Mouse (Mus musculus): ENCODE measurements around the gene Gm20605. TPM values are rescaled to one million over a fixed set of nuclear protein-coding genes. Genes with fewer than 3 reads are reported as not detected.
A peak's percentile ranks its signal among the peaks of the same experiment; 100 is the strongest.

The Gm20605 gene
- polyA plus RNA-seq, 1 experiment, result 63.8 TPM

DNA sequence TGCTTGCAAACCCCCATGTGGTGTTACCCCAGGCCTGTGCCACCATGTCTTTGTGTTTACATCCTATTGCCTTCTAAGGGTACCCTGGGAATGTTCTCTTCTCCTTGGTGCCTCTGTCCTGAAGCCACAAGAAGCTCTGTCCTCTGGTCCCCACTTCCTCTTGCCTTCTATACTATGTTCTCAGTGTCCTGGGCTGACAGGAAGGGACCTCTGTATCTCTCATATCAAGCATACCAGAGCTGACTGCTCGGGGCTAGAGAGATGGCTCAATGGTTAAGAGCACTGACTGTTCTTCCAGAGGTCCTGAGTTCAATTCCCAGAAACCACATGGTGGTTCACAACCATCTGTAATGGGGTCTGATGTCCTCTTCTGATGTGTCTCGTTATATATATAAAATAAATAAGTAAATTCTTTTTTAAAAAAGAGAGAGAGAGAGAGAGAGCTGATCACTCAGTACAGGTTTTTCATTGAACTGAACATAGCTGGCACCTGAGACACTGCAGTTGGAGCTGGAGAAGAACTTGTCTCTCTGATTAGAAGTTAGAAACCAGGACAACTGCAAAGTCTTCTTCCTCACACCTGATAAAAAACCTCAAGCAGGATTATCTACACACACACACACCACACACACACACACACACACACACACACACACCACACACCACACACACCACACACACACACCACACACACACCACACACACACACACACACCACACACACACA lies 30.7 kb upstream of the Gm20605 start:
- no peak overlapping the region for H3K4me3 ChIP-seq (replicated peaks; ENCODE audit: extremely low read depth, low read depth, low read length)
- TF ChIP-seq CTCF (IDR thresholded peaks at IDR 0.05; ENCODE audit: insufficient read depth, low read length), result no peak
- no peak for DNase-seq
- WGBS, result 59% methylated on average over 2 of the region's 2 CpGs
- H3K4me1 ChIP-seq (ENCODE audit: control insufficient read depth, insufficient read depth, low read length), result peaks cover 10% of the 10 kb centered on the region

DNA sequence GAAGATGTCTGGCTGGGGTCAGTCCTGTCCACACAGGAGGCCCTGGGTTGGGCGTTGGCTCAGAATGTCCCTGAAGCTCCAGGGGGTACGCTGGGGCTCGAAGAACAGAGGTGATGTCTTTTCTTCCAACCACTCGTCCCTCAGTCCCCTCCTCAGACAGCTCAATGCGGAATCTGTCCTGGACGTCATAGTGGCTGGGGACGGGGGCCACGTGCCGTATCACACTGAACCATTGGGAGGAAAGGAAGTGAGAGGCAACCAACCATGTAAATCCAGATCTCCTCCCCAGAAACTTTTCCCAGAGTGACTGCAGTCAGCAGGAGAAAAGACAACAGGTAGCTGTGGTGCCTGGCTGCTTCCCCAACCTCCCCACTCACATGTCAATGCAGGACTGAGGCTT lies 29.4 kb upstream of the Gm20605 start:
- Histone ChIP-seq H3K4me1 (ENCODE audit: control insufficient read depth, insufficient read depth, low read length) (peaks cover 10% of the 10 kb centered on the region), H3K4me3 (replicated peaks; ENCODE audit: extremely low read depth, low read depth, low read length) (peak overlapping the region; percentile 31)
- WGBS, result 43% methylated on average over 9 of the region's 9 CpGs
- no peak for DNase-seq
- TF ChIP-seq POLR2A (IDR thresholded peaks at IDR 0.05; ENCODE audit: borderline replicate concordance, extremely low read depth, low read depth, low read length) (no peak), CTCF (IDR thresholded peaks at IDR 0.05; ENCODE audit: insufficient read depth, low read length) (no peak)

DNA sequence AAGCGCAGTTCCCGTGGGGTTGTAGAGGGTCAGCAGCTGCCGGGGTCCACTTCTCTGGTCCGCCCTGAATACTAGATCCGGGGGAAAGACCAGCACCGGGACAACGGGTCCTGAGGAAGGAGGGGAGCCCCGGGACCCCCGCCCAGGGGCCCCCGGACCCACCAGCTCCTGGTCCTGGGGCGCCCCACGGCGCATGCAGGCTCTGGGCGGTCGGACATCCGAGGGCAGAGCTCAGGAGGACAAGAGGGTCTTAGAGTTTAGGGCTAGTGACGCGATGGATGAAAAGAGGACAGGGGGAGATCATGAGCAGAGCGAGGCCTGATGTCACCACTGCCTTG lies 28.7 kb upstream of the Gm20605 start:
- TF ChIP-seq POLR2A (IDR thresholded peaks at IDR 0.05; ENCODE audit: borderline replicate concordance, extremely low read depth, low read depth, low read length) (no peak), CTCF (IDR thresholded peaks at IDR 0.05; ENCODE audit: insufficient read depth, low read length) (no peak)
- peak overlapping the region; percentile 91 for H3K4me3 ChIP-seq (replicated peaks; ENCODE audit: extremely low read depth, low read depth, low read length)
- WGBS, result 0% methylated on average over 19 of the region's 19 CpGs
- peaks cover 10% of the 10 kb centered on the region for H3K4me1 ChIP-seq (ENCODE audit: control insufficient read depth, insufficient read depth, low read length)
- DNase-seq, result no peak

DNA sequence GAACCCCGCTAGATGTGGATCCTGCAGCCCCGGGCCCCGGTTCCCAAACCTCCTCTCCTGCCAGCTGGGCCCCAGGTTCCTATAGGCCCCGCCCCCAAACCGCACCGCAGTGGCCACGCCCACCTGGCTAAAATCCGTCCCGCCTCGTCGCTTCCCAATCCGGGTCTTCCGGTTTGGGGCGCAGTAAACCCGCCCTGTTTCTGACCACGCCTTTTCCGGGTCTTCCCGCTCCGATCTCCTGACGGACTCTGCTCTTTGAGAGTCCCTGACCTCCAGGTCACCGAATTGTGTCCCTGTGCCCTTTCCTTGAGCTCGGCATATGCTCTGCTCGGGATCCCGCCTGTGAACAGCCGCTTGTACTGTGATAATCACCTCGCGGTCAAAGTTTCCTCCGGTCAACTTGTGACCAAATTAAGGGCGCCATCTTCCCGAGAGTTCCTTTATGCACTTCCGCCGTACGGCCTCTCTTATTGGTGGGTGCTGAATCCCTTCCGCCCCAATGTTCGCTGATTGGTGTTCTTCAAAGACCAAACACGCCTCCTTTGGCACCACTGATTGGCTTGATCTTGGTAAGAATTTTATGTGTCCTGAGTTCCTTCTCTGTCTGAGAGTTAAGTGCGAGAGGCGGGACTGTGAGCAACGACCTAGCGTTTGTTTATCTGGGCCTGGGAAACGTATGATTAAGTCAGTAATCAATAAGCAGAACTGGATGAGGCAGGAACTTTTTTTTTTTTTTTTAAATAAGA lies 28.2 kb upstream of the Gm20605 start, which contains the start of gene Mospd3:
Mospd3 (minus strand) TSS at position 440 of the 746 bp plus-strand sequence.
- DNase-seq, result peak; percentile 97
- WGBS, result under 1% methylated on average over 41 of the region's 41 CpGs

DNA sequence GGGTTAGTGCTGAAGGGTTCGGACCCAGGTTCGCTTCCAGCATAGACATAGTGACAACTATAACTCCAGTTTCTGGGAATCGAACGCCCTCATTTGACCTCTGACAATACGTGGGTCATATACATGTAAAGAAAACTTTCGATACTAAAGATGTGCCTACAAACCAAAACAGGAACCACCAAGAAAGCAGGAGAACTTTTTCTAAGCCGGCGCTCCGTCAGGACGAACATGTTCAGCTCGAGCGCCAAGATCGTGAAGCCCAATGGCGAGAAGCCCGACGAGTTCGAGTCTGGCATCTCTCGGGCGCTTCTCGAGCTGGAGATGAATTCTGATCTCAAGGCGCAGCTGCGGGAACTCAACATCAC lies 27.6 kb upstream of the Gm20605 start:
- WGBS, result under 1% methylated on average over 22 of the region's 22 CpGs

More for the DNA sequence above, 28.2 kb upstream of the Gm20605 start, which contains the start of gene Mospd3:
- TF ChIP-seq CTCF (IDR thresholded peaks at IDR 0.05; ENCODE audit: insufficient read depth, low read length) (no peak), POLR2A (IDR thresholded peaks at IDR 0.05; ENCODE audit: borderline replicate concordance, extremely low read depth, low read depth, low read length) (peak; percentile 56; the same call in 1 of the 2 replicates)
- Histone ChIP-seq H3K4me3 (replicated peaks; ENCODE audit: extremely low read depth, low read depth, low read length) (peak within 1 kb of the TSS; percentile 91), H3K4me1 (ENCODE audit: control insufficient read depth, insufficient read depth, low read length) (peaks cover 10% of the 10 kb centered on the region)

DNA sequence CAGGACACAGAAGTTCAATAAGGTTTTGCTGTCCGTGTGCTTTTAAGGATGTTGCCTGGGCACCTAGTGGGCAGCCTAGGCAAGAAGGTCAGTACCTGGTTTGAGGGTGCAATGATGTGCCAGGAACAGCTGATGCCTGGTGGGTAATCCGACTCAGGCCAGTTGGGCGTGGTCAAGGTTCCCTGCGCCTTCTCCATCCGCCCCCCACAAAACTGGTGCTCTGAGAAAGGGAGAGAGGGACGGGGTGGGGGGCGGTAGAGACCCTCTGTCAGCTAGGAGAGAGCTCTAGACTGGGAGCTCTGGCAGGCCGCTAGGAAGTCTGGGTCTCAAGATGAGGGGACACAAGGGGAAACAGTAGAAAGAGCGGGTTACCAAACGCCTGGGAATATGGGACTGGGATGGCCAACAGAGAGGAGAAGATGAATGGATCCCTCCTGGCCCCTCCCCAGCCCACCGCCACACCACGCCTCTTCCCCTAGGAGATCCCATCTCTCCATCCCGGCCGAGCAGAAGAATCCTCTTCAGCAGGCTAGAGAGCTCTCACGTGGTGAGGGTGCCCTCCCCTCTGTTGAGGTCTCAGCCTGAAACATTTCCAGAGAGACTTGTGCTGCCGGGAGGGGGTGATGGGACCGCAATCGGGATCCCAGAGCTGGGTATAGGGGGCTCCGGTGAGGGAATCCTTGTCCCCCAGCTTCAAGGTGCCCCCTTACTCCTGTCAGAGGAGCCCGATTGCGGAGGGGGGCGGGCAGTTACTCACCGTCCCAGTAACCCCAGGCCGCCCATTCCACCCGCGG lies 20.9 kb upstream of the Gm20605 start:
- TF ChIP-seq CTCF (IDR thresholded peaks at IDR 0.05; ENCODE audit: insufficient read depth, low read length) (no peak), POLR2A (IDR thresholded peaks at IDR 0.05; ENCODE audit: borderline replicate concordance, extremely low read depth, low read depth, low read length) (no peak)
- 48% methylated on average over 26 of the region's 26 CpGs for WGBS
- no peak overlapping the region for H3K4me3 ChIP-seq (replicated peaks; ENCODE audit: extremely low read depth, low read depth, low read length)
- DNase-seq, result peak; percentile 32
- peaks cover 10% of the 10 kb centered on the region; the same call in 1 of the 2 replicates for H3K4me1 ChIP-seq (ENCODE audit: control insufficient read depth, insufficient read depth, low read length)

More for the DNA sequence above, 27.6 kb upstream of the Gm20605 start:
- DNase-seq, result peak; percentile 38
- peaks cover 10% of the 10 kb centered on the region for H3K4me1 ChIP-seq (ENCODE audit: control insufficient read depth, insufficient read depth, low read length)
- peak overlapping the region; percentile 58 for H3K4me3 ChIP-seq (replicated peaks; ENCODE audit: extremely low read depth, low read depth, low read length)
- 0 out of 2 replicates have a peak, but pooled peaks have one; percentile 17 for TF ChIP-seq POLR2A (IDR thresholded peaks at IDR 0.05; ENCODE audit: borderline replicate concordance, extremely low read depth, low read depth, low read length)
- TF ChIP-seq CTCF (IDR thresholded peaks at IDR 0.05; ENCODE audit: insufficient read depth, low read length), result no peak

DNA sequence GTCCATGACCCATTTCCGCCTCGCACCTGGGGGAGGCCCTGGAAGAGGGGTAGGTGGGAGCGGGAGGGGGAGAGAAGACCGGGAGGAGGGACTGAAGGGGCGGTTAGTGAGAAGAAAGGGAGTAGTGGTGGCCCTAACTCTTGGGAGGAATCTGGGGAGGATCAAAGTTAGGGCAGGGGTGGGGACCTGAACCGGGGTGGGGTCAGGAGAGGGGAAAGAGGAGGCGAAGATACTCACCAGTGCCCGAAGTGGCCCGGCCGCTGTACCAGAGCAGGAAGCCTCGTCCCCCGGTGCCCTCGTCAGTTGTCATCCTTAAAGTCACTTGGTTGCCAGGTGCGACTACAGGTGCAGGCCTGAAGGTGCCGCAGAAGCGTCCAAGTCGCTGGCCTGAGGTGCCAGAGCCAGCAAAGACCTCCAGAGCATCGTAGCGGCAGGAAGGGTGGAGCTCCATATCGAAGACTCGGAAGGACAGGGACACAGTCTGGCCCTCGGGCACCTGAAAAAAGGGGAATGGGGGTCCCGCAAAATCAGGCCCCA lies 20.3 kb upstream of the Gm20605 start:
- 42% methylated on average over 22 of the region's 23 CpGs for WGBS
- no peak for TF ChIP-seq POLR2A (IDR thresholded peaks at IDR 0.05; ENCODE audit: borderline replicate concordance, extremely low read depth, low read depth, low read length)
- TF ChIP-seq CTCF (IDR thresholded peaks at IDR 0.05; ENCODE audit: insufficient read depth, low read length), result peak; percentile 19; the same call in 1 of the 2 replicates
- no peak overlapping the region for H3K4me3 ChIP-seq (replicated peaks; ENCODE audit: extremely low read depth, low read depth, low read length)
- peaks cover 10% of the 10 kb centered on the region; the same call in 1 of the 2 replicates for H3K4me1 ChIP-seq (ENCODE audit: control insufficient read depth, insufficient read depth, low read length)
- DNase-seq, result peak; percentile 26

DNA sequence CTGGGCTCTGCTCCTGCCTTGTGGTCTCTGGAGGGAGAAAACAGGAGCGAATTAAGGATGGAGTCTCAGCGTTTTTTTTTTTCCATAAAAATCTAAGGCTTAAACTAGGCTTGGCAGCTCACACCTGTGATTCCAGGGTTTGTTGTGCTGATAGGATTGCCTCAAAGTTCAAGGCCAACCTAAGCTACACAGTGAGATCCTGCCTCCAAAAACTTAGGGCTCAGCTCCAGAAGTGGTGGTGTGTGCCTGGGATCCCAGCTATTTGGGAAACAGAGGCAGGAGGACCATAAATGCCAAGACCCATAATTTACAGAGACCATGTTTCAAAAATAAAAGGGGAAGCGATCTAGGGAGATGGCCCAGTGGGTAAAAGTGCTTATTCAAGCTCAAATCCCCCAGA lies 19.7 kb upstream of the Gm20605 start:
- 64% methylated on average over 3 of the region's 3 CpGs for WGBS
- no peak for TF ChIP-seq CTCF (IDR thresholded peaks at IDR 0.05; ENCODE audit: insufficient read depth, low read length)
- no peak for TF ChIP-seq POLR2A (IDR thresholded peaks at IDR 0.05; ENCODE audit: borderline replicate concordance, extremely low read depth, low read depth, low read length)
- H3K4me3 ChIP-seq (replicated peaks; ENCODE audit: extremely low read depth, low read depth, low read length), result no peak overlapping the region
- H3K4me1 ChIP-seq (ENCODE audit: control insufficient read depth, insufficient read depth, low read length), result peaks cover 10% of the 10 kb centered on the region; the same call in 1 of the 2 replicates
- DNase-seq, result no peak

DNA sequence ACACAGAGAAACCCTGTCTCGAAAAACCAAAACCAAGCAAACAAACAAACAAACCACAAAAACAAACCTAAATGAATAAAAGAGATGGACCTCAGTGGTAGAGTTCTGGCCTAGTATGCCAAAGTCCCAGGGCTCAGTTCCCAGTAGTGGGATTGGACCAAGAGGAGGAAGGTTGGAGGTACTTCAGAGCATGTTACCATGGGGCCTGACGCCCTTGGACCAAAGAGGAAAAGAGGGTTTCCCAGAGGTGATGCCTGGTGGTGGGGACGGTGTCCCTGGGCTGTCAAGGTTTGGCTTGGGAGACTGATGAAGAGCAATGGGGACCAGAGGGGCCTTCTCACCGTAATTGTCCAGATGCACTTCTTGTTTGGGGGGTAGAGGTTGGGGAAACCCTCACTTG lies 18.9 kb upstream of the Gm20605 start:
- TF ChIP-seq CTCF (IDR thresholded peaks at IDR 0.05; ENCODE audit: insufficient read depth, low read length) (no peak), POLR2A (IDR thresholded peaks at IDR 0.05; ENCODE audit: borderline replicate concordance, extremely low read depth, low read depth, low read length) (no peak)
- whole genome bisulfite sequencing, result 59% methylated on average over 4 of the region's 4 CpGs
- no peak for DNase-seq
- Histone ChIP-seq H3K4me1 (ENCODE audit: control insufficient read depth, insufficient read depth, low read length) (peaks cover 10% of the 10 kb centered on the region; the same call in 1 of the 2 replicates), H3K4me3 (replicated peaks; ENCODE audit: extremely low read depth, low read depth, low read length) (peak overlapping the region; percentile 66)

Measured in lung, adult 2 months (tissue).